Mouse (Mus musculus): ENCODE results near the gene Gm17660. TPM values are rescaled to one million over a fixed set of nuclear protein-coding genes. Genes with fewer than 3 reads are reported as not detected.

Gene Gm17660
- total and polyA plus RNA-seq, 3 experiments: not detected

GRCm38 (mm10) chr5:104109516-104109915, 32.1 kb upstream of the Gm17660 start:
- dilution Hi-C loops (cut with MboI; ENCODE audit: extremely low pct_ligation_motif_present, extremely low pct_unique_long_range_greater_than_20kb, low sequenced_read_pairs): no loop called here
- H3K9me3 ChIP-seq (replicated peaks; ENCODE audit: low read length): no peaks in the 10 kb centered on the region
- H3K9ac ChIP-seq (ENCODE audit: insufficient read depth, low read depth): no peak overlapping the region
- no peak overlapping the region for H3K4me2 ChIP-seq (ENCODE audit: insufficient read depth, low read depth, poor library complexity, severe bottlenecking)
- in situ Hi-C loops (cut with MboI; ENCODE audit: low pct_ligation_motif_present, low pct_unique_long_range_greater_than_20kb, low sequenced_read_pairs): loop anchor here (25.0 kb wide), 1 partner anchor 228 kb away; the partner anchor contains the start of gene Mepe
- no peak for DNase-seq (ENCODE audit: extremely low read depth)
- no peak overlapping the region for H3K27ac ChIP-seq (ENCODE audit: insufficient read depth, low read depth)
- H3K27me3 ChIP-seq (replicated peaks): no peaks in the 10 kb centered on the region
- no peaks in the 10 kb centered on the region for H3K79me2 ChIP-seq (replicated peaks; ENCODE audit: control insufficient read depth, extremely low read depth, insufficient read depth, poor library complexity, severe bottlenecking)
- TF ChIP-seq ETS1 (conservative IDR thresholded peaks at IDR 0.05; ENCODE audit: low read depth, low read length) (no peak), JUND (conservative IDR thresholded peaks at IDR 0.05; ENCODE audit: low read depth, low read length) (no peak), IRF4 (IDR thresholded peaks at IDR 0.05; ENCODE audit: low read depth, low read length) (no peak), HCFC1 (IDR thresholded peaks at IDR 0.05; ENCODE audit: low read depth, low read length) (no peak), SMC3 (IDR thresholded peaks at IDR 0.05; ENCODE audit: low read depth, low read length) (no peak), MEF2A (IDR thresholded peaks at IDR 0.05; ENCODE audit: borderline replicate concordance, low read depth, low read length) (no peak), UBTF (IDR thresholded peaks at IDR 0.05; ENCODE audit: low read depth, low read length) (no peak), E2F4 (IDR thresholded peaks at IDR 0.05; ENCODE audit: insufficient replicate concordance, low read depth, low read length) (no peak), POLR2A (IDR thresholded peaks at IDR 0.05; ENCODE audit: low read depth, low read length) (no peak), NELFE (IDR thresholded peaks at IDR 0.05; ENCODE audit: low read depth, low read length) (no peak), ZC3H11A (IDR thresholded peaks at IDR 0.05; ENCODE audit: low read depth, low read length) (no peak), MYC (IDR thresholded peaks at IDR 0.05; ENCODE audit: low read depth, low read length) (no peak)
- no peaks in the 10 kb centered on the region for H3K36me3 ChIP-seq (replicated peaks in 1 of 2; ENCODE audit: control insufficient read depth in 1 of 2, insufficient read depth in 1 of 2, low read length in 1 of 2)
- H3K4me3 ChIP-seq (replicated peaks in 1 of 3; ENCODE audit: low read depth in 2 of 3, low read length in 2 of 3, poor library complexity in 1 of 3): no peak overlapping the region
- peaks cover 0 to 12% of the 10 kb centered on the region in 2 experiments; a peak in 2 of 4 replicates for H3K4me1 ChIP-seq (ENCODE audit: control insufficient read depth in 1 of 2, insufficient read depth in 2 of 2)

- dilution Hi-C loops (cut with MboI; ENCODE audit: extremely low pct_ligation_motif_present, extremely low pct_unique_long_range_greater_than_20kb, low sequenced_read_pairs) (no loop called here), in situ Hi-C loops (cut with MboI; ENCODE audit: low pct_ligation_motif_present, low pct_unique_long_range_greater_than_20kb, low sequenced_read_pairs) (loop anchor here (25.0 kb wide), 1 partner anchor 228 kb away; the partner anchor contains the start of gene Mepe)
- DNase-seq (ENCODE audit: extremely low read depth): no peak
- Histone ChIP-seq H3K4me3 (replicated peaks in 1 of 3; ENCODE audit: low read depth in 2 of 3, low read length in 2 of 3, poor library complexity in 1 of 3) (no peak overlapping the region), H3K27me3 (replicated peaks) (no peaks in the 10 kb centered on the region), H3K4me2 (ENCODE audit: insufficient read depth, low read depth, poor library complexity, severe bottlenecking) (no peak overlapping the region), H3K36me3 (replicated peaks in 1 of 2; ENCODE audit: control insufficient read depth in 1 of 2, insufficient read depth in 1 of 2, low read length in 1 of 2) (no peaks in the 10 kb centered on the region), H3K9me3 (replicated peaks; ENCODE audit: low read length) (no peaks in the 10 kb centered on the region), H3K27ac (ENCODE audit: insufficient read depth, low read depth) (no peak overlapping the region), H3K79me2 (replicated peaks; ENCODE audit: control insufficient read depth, extremely low read depth, insufficient read depth, poor library complexity, severe bottlenecking) (no peaks in the 10 kb centered on the region), H3K4me1 (ENCODE audit: control insufficient read depth in 1 of 2, insufficient read depth in 2 of 2) (peaks cover 0 to 12% of the 10 kb centered on the region in 2 experiments; a peak in 2 of 4 replicates), H3K9ac (ENCODE audit: insufficient read depth, low read depth) (no peak overlapping the region)
- TF ChIP-seq ZNF384 (IDR thresholded peaks at IDR 0.05; ENCODE audit: low read depth, low read length) (no peak), MAFK (IDR thresholded peaks at IDR 0.05; ENCODE audit: insufficient replicate concordance, low read length) (peak; percentile 19; the same call in 1 of the 2 replicates), MXI1 (IDR thresholded peaks at IDR 0.05; ENCODE audit: low read depth, low read length) (no peak), E2F4 (IDR thresholded peaks at IDR 0.05; ENCODE audit: insufficient replicate concordance, low read depth, low read length) (no peak), JUN (IDR thresholded peaks at IDR 0.05; ENCODE audit: insufficient read depth, low read depth, low read length) (peak; percentile 24; the same call in 1 of the 2 replicates), ETS1 (conservative IDR thresholded peaks at IDR 0.05; ENCODE audit: low read depth, low read length) (no peak), JUND (conservative IDR thresholded peaks at IDR 0.05; ENCODE audit: low read depth, low read length) (0 out of 2 replicates have a peak, but pooled peaks have one; percentile 42), HCFC1 (IDR thresholded peaks at IDR 0.05; ENCODE audit: low read depth, low read length) (no peak), ELF1 (IDR thresholded peaks at IDR 0.05; ENCODE audit: low read depth, low read length) (no peak)
These were observed 31.5 kb upstream of the Gm17660 start for GRCm38 (mm10) chr5:104108879-104109369.

All from CH12.LX (cell line).